Mouse (Mus musculus) spleen, adult 2 months (tissue): ENCODE data around the gene Hoxa4. TPM values are rescaled to one million over a fixed set of nuclear protein-coding genes. Genes with fewer than 3 reads are reported as not detected.
A peak's percentile ranks its signal among the peaks of the same experiment; 100 is the strongest.

Experiments
- DNase-seq, 2 experiments: peaks; one replicate each; pipeline versions ENCODE4 v3.0.0 to v3.0.0-alpha.2; 2012 to 2021; ENCODE audit warnings: low spot score in 2 of 2, low read depth in 1 of 2
- H3K27ac ChIP-seq: fragments of 200-500 bp; 2 replicates; pipeline ENCODE4 v1.5.1; 2012; ENCODE audit warnings: low read length, inconsistent platforms; ENCODE audit not compliant: insufficient read depth
- H3K27me3 ChIP-seq: fragments of 200-500 bp; 2 replicates; pipeline ENCODE4 v1.6.1; 2012; ENCODE audit warnings: mild to moderate bottlenecking, moderate library complexity, low read length, inconsistent platforms; ENCODE audit not compliant: control insufficient read depth, insufficient read depth
- H3K36me3 ChIP-seq: fragments of 200-500 bp; 2 replicates; pipeline ENCODE4 v1.6.1; 2012; ENCODE audit warnings: mild to moderate bottlenecking, low read length, inconsistent platforms; ENCODE audit not compliant: control insufficient read depth, insufficient read depth
- H3K4me1 ChIP-seq: fragments of 200-500 bp; 2 replicates; pipeline ENCODE4 v1.6.1; 2011; ENCODE audit warnings: inconsistent platforms; ENCODE audit not compliant: control insufficient read depth, insufficient read depth, insufficient read length
- H3K4me3 ChIP-seq: fragments of 200-500 bp; 2 replicates; pipeline ENCODE4 v1.5.1; 2011; ENCODE audit warnings: mild to moderate bottlenecking, inconsistent platforms; ENCODE audit not compliant: insufficient read depth, insufficient read length; ENCODE audit errors: extremely low read depth
- CTCF ChIP-seq: fragments of 200-500 bp; IDR thresholded peaks from 2 replicates; pipeline ENCODE4 v1.5.1; 2011; ENCODE audit warnings: mild to moderate bottlenecking, inconsistent platforms; ENCODE audit not compliant: insufficient read depth, insufficient read length, insufficient replicate concordance; ENCODE audit errors: extremely low read depth
- POLR2A ChIP-seq: fragments of 200-500 bp; IDR thresholded peaks from 2 replicates; pipeline ENCODE4 v1.6.1; 2011; ENCODE audit warnings: low read depth, low read length, inconsistent platforms
- WGBS: fragments of 180-500 bp; shearing (Covaris S2); methylation state at CpG from one replicate; pipeline ENCODE4 v1.1.7; 2018; 5-methylcytosine and 5-hydroxymethylcytosine counted together
- polyA plus RNA-seq: library from polyadenylated mRNA; depleted of rRNA; stranded (reverse); fragments of >200 nt; gene quantifications from 2 replicates; pipeline ENCODE4 v1.2.3, GENCODE M21; 2012

The Hoxa4 gene
- polyA plus RNA-seq, 1 experiment: 0.68 TPM

DNA sequence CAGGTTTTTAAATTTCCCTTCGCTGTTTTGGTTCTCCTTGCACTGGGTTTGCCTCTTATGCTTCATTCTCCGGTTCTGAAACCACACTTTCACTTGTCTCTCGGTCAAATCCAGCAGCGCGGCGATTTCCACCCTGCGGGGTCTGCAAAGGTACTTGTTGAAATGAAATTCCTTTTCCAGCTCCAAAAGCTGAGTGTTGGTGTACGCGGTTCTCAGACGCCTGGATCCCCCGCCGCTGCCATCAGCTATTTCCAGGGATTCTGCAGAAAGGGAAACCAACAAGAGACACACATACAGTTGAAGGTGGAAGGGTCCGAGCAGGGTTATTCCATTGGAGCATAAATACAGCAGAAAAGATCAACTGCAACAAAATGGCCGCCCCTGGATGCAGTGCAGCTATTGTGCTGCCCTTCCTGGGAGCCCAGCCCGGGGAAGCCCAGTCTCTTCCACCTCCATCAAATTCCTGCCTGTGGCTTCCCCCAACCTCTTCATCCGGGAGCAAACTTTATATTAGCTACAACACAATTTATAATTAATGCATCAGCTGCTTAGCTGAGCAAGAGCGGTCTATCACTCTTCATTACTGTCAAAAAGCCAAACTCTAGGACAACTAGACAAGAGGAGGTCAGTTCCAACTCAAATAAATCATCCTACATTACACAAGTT, 28.1 kb downstream of the Hoxa4 start:
- peaks cover 16% of the 10 kb centered on the region for H3K27me3 ChIP-seq

DNA sequence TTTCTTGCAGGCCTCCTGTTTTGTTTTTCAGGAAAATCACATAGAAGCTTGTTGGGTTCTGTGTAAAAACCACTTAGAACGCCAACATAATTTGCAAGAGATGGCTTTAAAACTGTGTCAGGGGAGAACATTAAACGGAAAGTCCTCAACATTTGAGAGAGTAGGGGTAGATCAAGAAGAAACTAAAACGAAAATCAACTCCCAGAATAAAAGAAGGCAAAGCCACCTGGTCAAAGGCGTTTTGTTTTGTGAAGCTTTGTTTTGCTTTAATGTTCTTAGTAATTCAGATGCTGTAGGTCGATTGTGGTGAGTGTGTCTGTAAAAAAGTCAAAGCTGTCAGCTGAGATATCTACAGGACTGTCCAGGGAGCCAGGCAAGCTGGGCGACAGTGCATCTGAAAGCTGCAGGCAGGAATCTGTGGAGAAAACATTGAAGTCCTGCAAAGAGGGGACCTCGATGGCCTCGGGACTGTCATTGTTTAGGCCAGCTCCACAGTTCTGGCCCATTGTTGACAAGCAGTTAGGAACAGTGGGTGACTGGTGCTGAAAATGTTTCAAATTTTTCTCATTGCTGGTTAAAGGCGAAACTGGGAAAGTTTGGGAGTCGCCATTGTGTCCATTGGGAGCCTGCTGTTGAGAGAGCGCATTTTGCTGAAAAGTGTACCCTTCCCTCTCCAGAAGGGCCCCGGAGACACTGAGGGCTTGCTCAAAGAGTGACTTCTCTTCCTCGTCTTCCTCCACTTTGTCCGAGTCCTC, 28.8 kb downstream of the Hoxa4 start:
- Histone ChIP-seq H3K4me3 (no peak overlapping the region), H3K27ac (0 out of 2 replicates have a peak overlapping the region, but pooled peaks have one; percentile 13), H3K36me3 (no peaks in the 10 kb centered on the region), H3K27me3 (peaks cover 23% of the 10 kb centered on the region), H3K4me1 (peaks cover 4% of the 10 kb centered on the region)
- 79% methylated on average over 14 of the region's 14 CpGs for WGBS
- DNase-seq: no peak
- no peak for TF ChIP-seq POLR2A

More for the DNA sequence above, 28.1 kb downstream of the Hoxa4 start:
- no peak for DNase-seq
- TF ChIP-seq CTCF (no peak), POLR2A (no peak)
- Histone ChIP-seq H3K4me1 (no peaks in the 10 kb centered on the region), H3K4me3 (peak overlapping the region; percentile 8; the same call in 1 of the 2 replicates), H3K27ac (0 out of 2 replicates have a peak overlapping the region, but pooled peaks have one; percentile 9), H3K36me3 (no peaks in the 10 kb centered on the region)
- WGBS: 72% methylated on average over 17 of the region's 17 CpGs

DNA sequence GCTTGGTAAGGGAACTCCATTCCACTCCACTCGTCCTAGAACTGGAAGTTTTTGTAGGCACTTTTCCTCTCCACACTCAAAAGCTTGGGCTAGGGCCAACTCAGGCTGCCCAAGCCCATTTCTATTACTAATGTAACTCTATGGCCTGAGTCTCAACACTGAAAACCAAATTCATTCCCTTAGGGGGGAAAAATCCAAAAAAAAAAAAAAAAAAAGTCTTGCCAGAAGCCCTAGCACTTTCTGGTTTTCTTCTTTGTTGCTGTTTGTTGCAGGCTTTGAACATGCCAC, 29.5 kb downstream of the Hoxa4 start:
- 71% methylated on average over 1 of the region's 1 CpGs for WGBS
- H3K27ac ChIP-seq: no peak overlapping the region

DNA sequence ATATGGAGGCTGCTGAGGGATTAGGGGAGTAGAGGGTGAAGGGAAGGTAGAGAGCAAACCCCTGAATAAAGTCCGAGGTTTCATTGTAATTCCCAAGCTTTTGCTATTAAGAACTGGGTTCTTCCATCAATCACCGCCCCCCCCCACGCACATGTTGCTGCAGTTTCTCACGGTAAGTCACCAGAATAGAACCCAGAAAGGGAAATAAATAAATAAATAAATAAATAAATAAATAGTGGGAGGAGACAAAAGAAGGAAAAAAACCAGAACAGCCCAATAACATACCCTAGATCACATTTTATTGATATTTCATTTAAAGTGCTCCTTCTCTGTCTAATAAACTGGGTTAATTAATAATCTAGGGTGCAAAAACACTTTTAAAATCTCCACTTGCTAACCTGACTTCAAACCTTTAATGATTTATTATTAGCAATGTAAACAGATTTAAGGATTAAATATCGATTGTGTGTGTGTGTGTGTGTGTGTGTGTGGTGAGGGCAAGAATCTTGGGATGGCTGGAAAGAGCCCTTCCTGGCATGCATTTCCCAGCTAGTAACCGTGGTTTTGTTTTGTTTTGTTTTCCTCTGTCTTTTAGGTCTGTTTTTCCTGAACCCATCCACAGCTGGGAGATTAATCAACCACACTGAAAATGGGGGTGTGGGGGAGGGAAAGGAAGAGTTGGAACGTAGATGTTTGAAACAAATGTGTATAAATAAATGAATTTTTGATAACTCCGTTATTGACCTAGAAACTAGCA, 30.0 kb downstream of the Hoxa4 start:
- 67% methylated on average over 8 of the region's 8 CpGs for WGBS
- H3K4me1 ChIP-seq: peaks cover 5% of the 10 kb centered on the region
- DNase-seq: no peak
- no peaks in the 10 kb centered on the region for H3K36me3 ChIP-seq
- peaks cover 27% of the 10 kb centered on the region for H3K27me3 ChIP-seq
- no peak overlapping the region for H3K4me3 ChIP-seq
- TF ChIP-seq POLR2A: no peak
- no peak for TF ChIP-seq CTCF
- H3K27ac ChIP-seq: no peak overlapping the region

More for the DNA sequence above, 29.5 kb downstream of the Hoxa4 start:
- TF ChIP-seq POLR2A (no peak), CTCF (no peak)
- Histone ChIP-seq H3K36me3 (no peaks in the 10 kb centered on the region), H3K27me3 (peaks cover 28% of the 10 kb centered on the region), H3K4me1 (peaks cover 5% of the 10 kb centered on the region), H3K4me3 (no peak overlapping the region)
- no peak for DNase-seq

DNA sequence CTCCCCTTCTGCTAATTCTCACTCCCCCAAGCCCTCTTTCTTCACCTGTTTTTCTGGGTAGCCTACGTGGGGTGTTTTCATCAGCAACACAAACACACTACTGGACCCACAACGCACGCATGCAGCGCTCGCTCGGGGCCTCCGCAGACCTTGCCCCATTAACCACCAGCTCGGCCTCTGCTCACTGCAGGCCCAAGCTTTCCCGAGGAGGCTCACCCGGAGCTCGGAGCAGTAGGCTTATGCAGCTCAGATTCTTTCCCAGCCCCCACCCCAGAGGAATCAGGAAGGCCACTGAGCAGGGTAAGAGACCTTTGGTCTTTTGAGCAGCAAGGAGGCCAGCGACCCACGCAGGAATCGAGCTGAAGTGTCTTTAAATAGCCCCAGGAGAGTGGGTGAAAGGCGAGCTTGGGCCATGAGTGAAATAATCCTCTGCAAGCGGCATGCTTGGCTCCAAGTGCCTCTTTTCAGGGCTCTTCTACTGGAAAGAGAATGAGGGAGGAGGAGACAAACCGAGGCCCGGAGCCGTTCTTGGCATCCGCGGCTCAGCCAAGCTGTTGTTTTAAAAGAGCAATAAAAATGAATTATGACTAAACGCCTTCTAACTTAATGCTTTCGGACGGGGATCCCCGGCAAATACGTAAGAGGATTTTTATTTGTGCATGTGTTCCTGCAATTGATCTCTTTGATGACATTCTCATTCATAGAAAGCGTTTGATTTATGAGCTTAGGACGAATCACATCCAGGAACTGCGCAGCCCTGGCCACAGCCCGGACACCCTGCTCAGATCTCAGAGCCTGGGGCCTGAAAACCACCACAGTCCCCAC, 30.8 kb downstream of the Hoxa4 start:
- TF ChIP-seq POLR2A (no peak), CTCF (no peak)
- WGBS: 26% methylated on average over 30 of the region's 30 CpGs
- no peak for DNase-seq
- peak overlapping the region; percentile 18; the same call in 1 of the 2 replicates for H3K27ac ChIP-seq
- no peaks in the 10 kb centered on the region for H3K36me3 ChIP-seq
- peaks cover 5% of the 10 kb centered on the region for H3K4me1 ChIP-seq
- no peak overlapping the region for H3K4me3 ChIP-seq
- peaks cover 26% of the 10 kb centered on the region for H3K27me3 ChIP-seq

DNA sequence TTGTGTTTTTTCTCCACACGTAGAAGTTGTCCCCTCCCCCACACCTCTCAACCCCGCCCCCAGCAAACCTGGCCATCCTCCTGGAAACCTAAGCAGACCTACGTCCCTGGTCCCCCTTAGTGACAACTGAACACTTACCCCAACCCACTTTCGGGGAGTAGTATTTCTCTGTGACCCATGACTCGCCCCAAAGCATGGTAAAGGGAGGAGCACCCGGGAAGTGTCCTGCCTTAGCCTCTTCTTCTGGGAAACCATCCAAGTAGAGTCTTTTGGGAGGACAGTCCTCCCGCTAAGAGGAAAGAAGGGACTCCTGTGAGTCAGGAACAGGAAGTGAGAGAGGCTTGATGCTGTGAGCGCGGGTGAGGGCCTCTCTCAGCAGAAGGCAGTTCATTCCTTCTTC, 31.6 kb downstream of the Hoxa4 start:
- Histone ChIP-seq H3K27ac (no peak overlapping the region), H3K4me1 (peaks cover 5% of the 10 kb centered on the region), H3K4me3 (no peak overlapping the region), H3K36me3 (no peaks in the 10 kb centered on the region), H3K27me3 (peaks cover 26% of the 10 kb centered on the region)
- TF ChIP-seq CTCF: no peak
- TF ChIP-seq POLR2A: no peak
- DNase-seq: no peak
- 13% methylated on average over 9 of the region's 9 CpGs for WGBS
